Mouse (Mus musculus) heart, adult 2 months (tissue): ENCODE measurements around the gene Tnik. TPM values are rescaled to one million over a fixed set of nuclear protein-coding genes. Genes with fewer than 3 reads are reported as not detected.

ENCODE experiments used
- DNase-seq, 2 experiments: peaks; one replicate each; pipeline ENCODE4 v3.0.0; 2021
- H3K27ac ChIP-seq: fragments of 200-600 bp; 2 replicates; pipeline ENCODE4 v1.8.1; 2022
- H3K27me3 ChIP-seq: fragments of 200-500 bp; 2 replicates; pipeline ENCODE4 v1.6.1; 2012; ENCODE audit warnings: mild to moderate bottlenecking, low read length, inconsistent platforms, mixed read lengths; ENCODE audit not compliant: control insufficient read depth, insufficient read depth
- H3K36me3 ChIP-seq: fragments of 200-500 bp; 2 replicates; pipeline ENCODE4 v1.6.1; 2012; ENCODE audit warnings: low read length, inconsistent platforms; ENCODE audit not compliant: control insufficient read depth, insufficient read depth
- H3K4me1 ChIP-seq: fragments of 200-500 bp; 2 replicates; pipeline ENCODE4 v1.6.1; 2011; ENCODE audit warnings: low read length; ENCODE audit not compliant: control insufficient read depth, insufficient read depth
- H3K4me3 ChIP-seq: fragments of 200-600 bp; 2 replicates; pipeline ENCODE4 v1.8.1; 2022
- H3K79me2 ChIP-seq: fragments of 200-500 bp; replicated peaks from 2 replicates; pipeline ENCODE4 v1.6.1; 2012; ENCODE audit warnings: mild to moderate bottlenecking, inconsistent platforms, low read length, moderate library complexity, mixed read lengths; ENCODE audit not compliant: control insufficient read depth, insufficient read depth
- H3K9ac ChIP-seq: fragments of 200-500 bp; 2 replicates; pipeline ENCODE4 v1.6.1; 2012; ENCODE audit warnings: low read depth, mild to moderate bottlenecking, control low read depth, inconsistent platforms, low read length, mixed read lengths
- CTCF ChIP-seq: fragments of 200-600 bp; IDR thresholded peaks from 2 replicates; pipeline ENCODE4 v1.8.1; 2022; ENCODE audit warnings: antibody characterized with exemption, mild to moderate bottlenecking, moderate library complexity
- EP300 ChIP-seq: fragments of 200-500 bp; IDR thresholded peaks from 2 replicates; pipeline ENCODE4 v1.6.1; 2011; ENCODE audit warnings: low read depth, low read length, control low read depth; ENCODE audit not compliant: insufficient read depth
- POLR2A ChIP-seq: fragments of 200-500 bp; IDR thresholded peaks from 2 replicates; pipeline ENCODE4 v1.6.1; 2011; ENCODE audit warnings: mild to moderate bottlenecking, low read depth, low read length, control low read depth; ENCODE audit not compliant: insufficient read depth
- WGBS: fragments of 180-500 bp; shearing (Covaris S2); methylation state at CpG from one replicate; pipeline ENCODE4 v1.1.7; 2018; 5-methylcytosine and 5-hydroxymethylcytosine counted together
- intact Hi-C: fragments of 180-260 bp; cut with DNase I; formaldehyde crosslinking; loops from one replicate; pipeline ENCODE4 v1.15.1; 2025
- polyA plus RNA-seq: library from polyadenylated mRNA; depleted of rRNA; stranded (reverse); fragments of >200 nt; gene quantifications from 2 replicates; pipeline ENCODE4 v1.2.3, GENCODE M21; 2012
- total RNA-seq, 2 experiments: library from RNA; stranded (reverse); gene quantifications; 2 replicates each; pipeline ENCODE4 v1.2.3; 2021

The Tnik gene
- total and polyA plus RNA-seq, 3 experiments = 6.6 to 29.8 (median 26.8) TPM

- no peak for DNase-seq
- H3K27ac ChIP-seq = no peak overlapping the region
- no peaks in the 10 kb centered on the region for H3K36me3 ChIP-seq
- WGBS = 43% methylated on average over 6 of the region's 6 CpGs
- no peak overlapping the region for H3K4me3 ChIP-seq
- H3K27me3 ChIP-seq = no peaks in the 10 kb centered on the region
- intact Hi-C loops = no loop called here
- TF ChIP-seq CTCF (no peak), EP300 (no peak), POLR2A (no peak)
- H3K9ac ChIP-seq = no peak overlapping the region
- no peaks in the 10 kb centered on the region for H3K79me2 ChIP-seq
- no peaks in the 10 kb centered on the region for H3K4me1 ChIP-seq
These were observed 418.9 kb downstream of the Tnik start for GRCm38 (mm10) chr3:28681866-28682265.

- no peaks in the 10 kb centered on the region for H3K27me3 ChIP-seq
These were observed 419.4 kb downstream of the Tnik start for GRCm38 (mm10) chr3:28682411-28682810.

GRCm38 (mm10) chr3:28685510-28685909, 422.5 kb downstream of the Tnik start:
- TF ChIP-seq EP300 (no peak), POLR2A (no peak), CTCF (no peak)
- 47% methylated on average over 2 of the region's 2 CpGs for WGBS
- Histone ChIP-seq H3K4me1 (no peaks in the 10 kb centered on the region), H3K9ac (no peak overlapping the region), H3K4me3 (no peak overlapping the region), H3K27ac (no peak overlapping the region), H3K27me3 (no peaks in the 10 kb centered on the region), H3K79me2 (no peaks in the 10 kb centered on the region), H3K36me3 (no peaks in the 10 kb centered on the region)
- DNase-seq = no peak
- intact Hi-C loops = no loop called here

More at GRCm38 (mm10) chr3:28682411-28682810, 419.4 kb downstream of the Tnik start:
- H3K4me3 ChIP-seq = no peak overlapping the region
- 89% methylated on average over 3 of the region's 3 CpGs for WGBS
- DNase-seq = no peak
- no peaks in the 10 kb centered on the region for H3K79me2 ChIP-seq
- TF ChIP-seq POLR2A (no peak), EP300 (no peak), CTCF (no peak)
- intact Hi-C loops = no loop called here
- H3K9ac ChIP-seq = no peak overlapping the region
- no peak overlapping the region for H3K27ac ChIP-seq
- H3K36me3 ChIP-seq = no peaks in the 10 kb centered on the region
- H3K4me1 ChIP-seq = no peaks in the 10 kb centered on the region

GRCm38 (mm10) chr3:28694811-28695210, 431.8 kb downstream of the Tnik start:
- intact Hi-C loops = no loop called here
- TF ChIP-seq POLR2A (no peak), EP300 (no peak), CTCF (no peak)
- no peak overlapping the region for H3K27ac ChIP-seq
- H3K36me3 ChIP-seq = no peaks in the 10 kb centered on the region
- no peak for DNase-seq
- H3K27me3 ChIP-seq = no peaks in the 10 kb centered on the region
- H3K4me3 ChIP-seq = no peak overlapping the region
- H3K4me1 ChIP-seq = no peaks in the 10 kb centered on the region
- H3K79me2 ChIP-seq = no peaks in the 10 kb centered on the region
- 86% methylated on average over 5 of the region's 5 CpGs for WGBS
- no peak overlapping the region for H3K9ac ChIP-seq

GRCm38 (mm10) chr3:28695608-28696007, 432.6 kb downstream of the Tnik start:
- 80% methylated on average over 13 of the region's 13 CpGs for WGBS
- DNase-seq = no peak
- Histone ChIP-seq H3K79me2 (no peaks in the 10 kb centered on the region), H3K27ac (no peak overlapping the region), H3K9ac (no peak overlapping the region), H3K27me3 (peaks cover 3% of the 10 kb centered on the region; the same call in 1 of the 2 replicates), H3K36me3 (no peaks in the 10 kb centered on the region), H3K4me3 (no peak overlapping the region), H3K4me1 (no peaks in the 10 kb centered on the region)
- TF ChIP-seq CTCF (no peak), EP300 (no peak), POLR2A (no peak)
- intact Hi-C loops = no loop called here

- H3K4me1 ChIP-seq = no peaks in the 10 kb centered on the region
- H3K27me3 ChIP-seq = peaks cover 3% of the 10 kb centered on the region; the same call in 1 of the 2 replicates
- TF ChIP-seq EP300 = no peak
- no peak for TF ChIP-seq CTCF
- TF ChIP-seq POLR2A = no peak
- no peak overlapping the region for H3K27ac ChIP-seq
- H3K36me3 ChIP-seq = no peaks in the 10 kb centered on the region
- no peak overlapping the region for H3K9ac ChIP-seq
- no peak for DNase-seq
- H3K4me3 ChIP-seq = no peak overlapping the region
- intact Hi-C loops = no loop called here
- H3K79me2 ChIP-seq = no peaks in the 10 kb centered on the region
- WGBS = 52% methylated on average over 10 of the region's 10 CpGs
These were observed 433.1 kb downstream of the Tnik start for GRCm38 (mm10) chr3:28696162-28696561.

GRCm38 (mm10) chr3:28697797-28698196, 434.8 kb downstream of the Tnik start, which contains the start of gene Slc2a2:
Gene Slc2a2, plus strand, starts transcription at chr3:28697903.
- Histone ChIP-seq H3K27me3 (peaks cover 3% of the 10 kb centered on the region; the same call in 1 of the 2 replicates), H3K9ac (no peak within 1 kb of the TSS), H3K36me3 (no peaks in the 10 kb centered on the region), H3K79me2 (no peaks in the 10 kb centered on the region), H3K27ac (no peak within 1 kb of the TSS), H3K4me1 (no peaks in the 10 kb centered on the region), H3K4me3 (no peak within 1 kb of the TSS)
- intact Hi-C loops = no loop called here
- 77% methylated on average over 2 of the region's 2 CpGs for WGBS
- DNase-seq = no peak
- TF ChIP-seq CTCF (no peak), EP300 (no peak), POLR2A (no peak)
